Mouse (Mus musculus) gastrocnemius, adult 2 months (tissue): ENCODE data around the gene Tspan14. TPM values are rescaled to one million over a fixed set of nuclear protein-coding genes. Genes with fewer than 3 reads are reported as not detected.

Experiments
- DNase-seq: peaks from one replicate; pipeline ENCODE4 v3.0.0; 2022
- H3K27ac ChIP-seq: fragments of 200-600 bp; 2 replicates; pipeline ENCODE4 v1.8.1; 2022; ENCODE audit warnings: mild to moderate bottlenecking
- H3K4me3 ChIP-seq: fragments of 200-600 bp; 2 replicates; pipeline ENCODE4 v1.8.1; 2022; ENCODE audit warnings: mild to moderate bottlenecking, moderate library complexity
- CTCF ChIP-seq: fragments of 200-600 bp; IDR thresholded peaks from 2 replicates; pipeline ENCODE4 v1.8.1; 2022; ENCODE audit warnings: antibody characterized with exemption, mild to moderate bottlenecking, moderate library complexity
- intact Hi-C: fragments of 180-260 bp; cut with DNase I; formaldehyde crosslinking; loops from one replicate; pipeline ENCODE4 v1.15.1; 2025
- total RNA-seq, 2 experiments: library from RNA; stranded (reverse); gene quantifications; 2 replicates each; pipeline ENCODE4 v1.2.3; 2021

Gene Tspan14
- total RNA-seq, 2 experiments from 2014 or later = 11.0 to 16.8 TPM

DNA sequence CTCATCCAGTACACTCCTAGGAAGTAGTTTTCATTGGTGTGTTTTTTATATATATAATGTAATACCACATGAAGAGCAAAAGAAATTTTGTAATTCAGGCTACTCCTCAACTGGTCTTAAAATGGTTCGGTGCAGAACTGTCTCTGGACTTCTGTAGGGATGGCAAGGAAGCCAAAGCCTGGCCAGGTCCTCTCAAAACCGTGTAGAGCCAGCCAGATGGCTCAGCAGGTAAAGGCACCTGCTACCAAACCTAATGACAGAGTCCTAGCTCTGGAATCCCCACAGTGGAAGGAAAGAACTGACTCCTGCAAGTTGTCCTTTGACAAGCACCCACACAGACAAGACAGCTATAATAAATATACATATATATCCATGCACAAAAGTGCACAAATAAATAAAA, 24.2 kb downstream of the Tspan14 start:
- no peak overlapping the region for H3K4me3 ChIP-seq

DNA sequence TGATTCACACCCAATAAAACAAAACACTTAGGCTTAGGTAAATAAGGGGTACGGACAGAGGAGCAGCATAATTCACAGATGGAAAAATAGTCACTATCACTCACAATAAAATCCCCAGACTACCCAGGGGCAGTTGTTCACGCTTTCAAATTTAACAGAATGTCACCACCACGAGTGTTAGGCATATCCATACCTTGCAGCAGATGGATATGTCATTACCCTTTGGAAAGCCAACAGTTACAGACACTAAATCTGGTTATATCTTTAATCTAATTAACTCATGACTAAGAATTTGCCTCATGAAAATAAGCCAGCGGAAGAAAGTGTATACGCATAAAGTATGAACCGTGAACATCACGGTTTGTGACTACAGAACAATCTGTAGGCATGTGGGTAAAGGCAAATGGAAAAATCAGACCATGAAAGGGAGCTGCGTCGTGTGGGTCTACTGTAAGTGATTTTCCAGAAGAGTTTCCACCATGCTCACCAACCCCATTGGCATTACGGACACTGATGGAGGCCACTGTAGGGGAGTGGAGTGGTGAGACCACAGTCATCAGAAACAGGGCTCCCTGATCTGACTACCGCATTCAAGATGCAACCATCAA, 28.1 kb downstream of the Tspan14 start:
- intact Hi-C loops = no loop called here
- H3K4me3 ChIP-seq = no peak overlapping the region

More for the DNA sequence above, 24.2 kb downstream of the Tspan14 start:
- no peak for DNase-seq
- no peak for TF ChIP-seq CTCF
- intact Hi-C loops = no loop called here
- H3K27ac ChIP-seq = no peak overlapping the region

DNA sequence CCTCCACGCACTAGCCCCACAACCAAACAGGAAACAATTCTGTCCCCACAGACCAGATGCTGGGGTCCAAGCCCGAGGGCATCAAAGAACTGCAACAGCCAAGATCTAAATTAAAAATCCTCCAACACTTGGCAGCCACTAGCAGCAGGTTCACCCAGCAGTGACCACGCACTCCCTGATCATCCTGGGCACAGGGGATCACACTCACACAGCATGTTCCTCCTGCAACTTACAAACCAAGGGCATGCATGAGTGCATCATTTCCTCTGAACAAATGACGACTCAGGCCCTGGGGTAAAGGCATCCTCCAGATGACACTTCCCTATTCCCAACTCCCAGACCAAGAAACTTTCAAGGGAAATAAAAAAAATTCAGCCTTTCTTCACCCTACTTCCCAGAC, 29.6 kb downstream of the Tspan14 start:
- peak; percentile 13 for DNase-seq
- H3K4me3 ChIP-seq = no peak overlapping the region
- intact Hi-C loops = no loop called here
- no peak for TF ChIP-seq CTCF
- H3K27ac ChIP-seq = peak overlapping the region; percentile 31

More for the DNA sequence above, 28.1 kb downstream of the Tspan14 start:
- H3K27ac ChIP-seq = no peak overlapping the region
- no peak for TF ChIP-seq CTCF
- peak; percentile 2 for DNase-seq

DNA sequence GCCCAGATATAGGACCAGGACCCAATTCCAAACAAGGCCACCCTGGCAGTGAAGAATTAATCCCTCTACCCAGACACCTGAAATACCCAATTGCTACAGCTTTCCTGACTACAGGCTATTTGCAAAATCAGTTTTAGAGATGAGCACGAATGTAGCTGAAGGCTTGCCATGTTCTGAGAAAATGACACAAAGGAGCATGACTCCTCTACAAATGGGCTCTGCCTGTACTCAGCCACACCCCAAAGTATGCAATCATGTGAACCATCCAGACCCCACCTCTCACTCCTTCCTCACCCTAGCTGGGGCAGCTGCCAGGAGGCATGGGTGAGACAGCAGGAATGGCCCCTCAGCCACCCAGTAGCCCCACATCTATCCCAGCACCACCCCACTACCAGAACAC, 31.1 kb downstream of the Tspan14 start:
- peak; percentile 30 for DNase-seq
- H3K27ac ChIP-seq = 0 out of 2 replicates have a peak overlapping the region, but pooled peaks have one; percentile 24
- no peak overlapping the region for H3K4me3 ChIP-seq
- intact Hi-C loops = no loop called here
- no peak for TF ChIP-seq CTCF

DNA sequence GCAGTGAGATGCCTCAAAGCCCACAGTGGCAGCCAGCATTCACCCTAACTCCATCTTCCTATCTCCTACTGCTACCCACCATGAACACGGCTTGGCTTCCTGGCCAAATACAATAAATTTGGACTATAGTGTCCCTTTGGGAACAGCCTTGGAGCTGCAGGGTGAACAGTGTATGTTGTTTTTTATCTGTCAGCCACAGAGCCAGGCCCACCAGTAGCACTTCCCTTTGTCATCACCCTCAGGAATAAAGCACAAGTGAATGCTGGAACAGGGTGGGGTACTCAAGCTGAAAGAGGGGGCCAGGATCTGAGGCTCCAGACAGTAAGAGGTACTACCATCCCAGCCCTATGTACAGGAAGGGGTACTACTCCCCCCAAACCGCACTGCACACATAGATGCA, 31.6 kb downstream of the Tspan14 start:
- 0 out of 2 replicates have a peak overlapping the region, but pooled peaks have one; percentile 24 for H3K27ac ChIP-seq
- intact Hi-C loops = no loop called here
- DNase-seq = peak; percentile 9
- H3K4me3 ChIP-seq = no peak overlapping the region
- TF ChIP-seq CTCF = no peak

DNA sequence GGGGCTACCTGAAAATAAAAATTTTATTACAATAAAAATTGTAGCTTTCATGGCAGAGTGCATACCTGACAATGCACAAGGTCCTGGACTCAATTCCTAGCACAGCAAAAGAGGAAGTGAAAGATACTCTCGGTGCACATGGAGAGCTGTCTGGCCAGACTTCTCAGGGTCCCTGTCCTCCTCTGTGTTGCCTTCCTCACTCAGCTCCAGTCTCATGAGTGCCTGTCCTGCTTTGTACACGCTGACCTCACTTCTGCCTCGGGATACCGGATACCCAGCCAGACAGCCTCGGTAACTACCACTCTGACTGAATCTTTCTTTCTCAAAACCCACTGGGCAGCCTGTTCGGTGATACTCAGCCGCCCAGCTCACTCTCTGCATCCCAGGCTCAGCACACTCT, 33.3 kb downstream of the Tspan14 start:
- TF ChIP-seq CTCF = no peak
- no peak overlapping the region for H3K4me3 ChIP-seq
- intact Hi-C loops = no loop called here
- peak overlapping the region; percentile 44; the same call in 1 of the 2 replicates for H3K27ac ChIP-seq
- peak; percentile 31 for DNase-seq

DNA sequence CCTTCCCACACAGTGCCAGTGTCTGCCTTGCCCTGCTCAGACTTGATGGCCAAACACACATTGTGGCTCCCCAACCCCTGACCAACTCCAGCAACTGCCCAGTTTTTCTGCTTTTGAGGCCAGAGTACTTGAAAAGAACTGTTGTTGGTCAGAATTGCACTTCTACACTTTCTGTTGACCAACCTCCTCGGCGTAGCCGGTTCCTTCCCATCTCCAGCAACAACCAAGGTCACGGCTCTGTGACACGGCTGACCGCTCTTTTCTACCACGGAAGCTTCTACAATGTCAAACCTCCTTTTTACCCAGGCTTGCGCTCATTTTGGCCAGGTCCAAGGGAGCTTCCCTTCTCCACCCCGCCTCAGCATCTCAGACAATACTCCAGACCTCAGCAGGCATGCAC, 34.4 kb downstream of the Tspan14 start:
- no peak overlapping the region for H3K27ac ChIP-seq
- intact Hi-C loops = no loop called here
- TF ChIP-seq CTCF = no peak
- H3K4me3 ChIP-seq = no peak overlapping the region
- peak; percentile 15 for DNase-seq

DNA sequence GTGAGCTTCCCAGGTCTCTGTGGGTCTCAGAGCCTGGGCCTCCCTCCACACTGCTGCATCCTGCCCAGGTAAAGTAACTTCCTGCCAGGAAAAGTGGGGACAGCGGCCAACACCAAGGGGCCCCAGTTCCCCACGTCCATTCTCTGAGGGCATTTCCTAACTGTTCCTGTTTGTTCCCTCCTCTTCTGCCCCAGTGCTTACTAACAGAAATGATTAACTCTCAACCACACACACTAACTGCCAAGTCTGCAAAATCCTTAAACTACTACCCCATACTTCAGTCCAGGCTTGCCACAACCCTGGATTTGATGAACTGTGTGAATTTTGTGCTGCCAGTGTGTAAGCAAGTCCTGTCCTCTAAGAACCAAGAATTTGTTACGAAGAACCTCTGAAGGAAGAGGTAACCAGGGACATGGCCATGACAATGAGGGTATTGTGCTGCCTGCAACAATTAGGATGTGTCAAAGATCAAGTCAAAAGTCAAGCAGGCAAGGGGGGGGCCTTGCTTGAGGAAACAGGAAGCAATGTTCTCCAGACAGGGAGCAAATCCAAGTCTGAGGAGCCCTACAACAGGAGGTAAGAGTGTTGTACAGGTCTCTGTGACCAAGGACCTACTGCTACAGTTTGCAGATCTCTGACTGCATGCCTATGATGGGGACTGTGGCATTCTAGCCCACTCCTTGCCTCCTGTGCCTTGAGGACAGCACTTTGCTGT, 35.3 kb downstream of the Tspan14 start:
- H3K4me3 ChIP-seq = no peak overlapping the region
- H3K27ac ChIP-seq = peak overlapping the region; percentile 40
- intact Hi-C loops = no loop called here
- TF ChIP-seq CTCF = no peak
- peak; percentile 13 for DNase-seq

DNA sequence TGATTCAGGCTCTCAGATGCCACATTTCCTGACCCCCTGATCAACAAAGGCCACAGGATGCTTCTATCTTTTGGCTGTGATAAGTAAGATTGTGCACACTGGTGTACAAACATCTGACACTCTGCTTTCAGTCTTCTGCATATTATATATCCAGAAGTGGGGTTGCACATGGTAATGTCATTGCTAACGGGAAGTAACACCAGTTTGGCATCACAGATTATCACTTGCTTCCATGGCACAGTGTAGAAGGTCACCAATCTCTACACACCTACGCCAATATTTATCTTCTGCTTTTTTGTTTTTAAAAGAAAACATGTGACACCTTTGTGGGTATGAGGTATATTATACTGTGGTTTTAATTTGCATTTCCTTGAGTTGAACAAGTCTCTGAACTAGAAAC, 36.7 kb downstream of the Tspan14 start:
- no peak overlapping the region for H3K27ac ChIP-seq
- no peak for TF ChIP-seq CTCF
- intact Hi-C loops = no loop called here
- no peak overlapping the region for H3K4me3 ChIP-seq
- no peak for DNase-seq

DNA sequence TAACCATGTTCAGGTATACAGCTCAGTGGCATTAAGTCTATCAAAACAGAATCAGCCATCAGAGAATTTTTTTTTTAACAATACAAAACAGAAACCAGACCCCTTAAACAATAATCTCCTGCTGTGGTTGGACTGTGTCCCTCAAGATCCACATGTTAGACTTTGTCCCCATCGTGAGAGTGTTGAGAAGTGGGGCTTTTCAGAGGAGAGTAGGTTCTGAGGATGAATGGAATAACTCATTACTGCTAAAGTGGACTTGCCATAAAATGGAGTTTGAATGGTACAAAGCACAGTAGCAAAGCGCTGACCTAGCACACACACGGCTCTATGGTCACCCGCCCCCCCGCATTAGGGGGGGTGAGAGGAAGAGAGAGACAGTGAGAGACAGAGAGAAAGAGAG, 37.7 kb downstream of the Tspan14 start:
- DNase-seq = no peak
- H3K4me3 ChIP-seq = no peak overlapping the region
- intact Hi-C loops = no loop called here
- peak overlapping the region; percentile 66 for H3K27ac ChIP-seq
- no peak for TF ChIP-seq CTCF

DNA sequence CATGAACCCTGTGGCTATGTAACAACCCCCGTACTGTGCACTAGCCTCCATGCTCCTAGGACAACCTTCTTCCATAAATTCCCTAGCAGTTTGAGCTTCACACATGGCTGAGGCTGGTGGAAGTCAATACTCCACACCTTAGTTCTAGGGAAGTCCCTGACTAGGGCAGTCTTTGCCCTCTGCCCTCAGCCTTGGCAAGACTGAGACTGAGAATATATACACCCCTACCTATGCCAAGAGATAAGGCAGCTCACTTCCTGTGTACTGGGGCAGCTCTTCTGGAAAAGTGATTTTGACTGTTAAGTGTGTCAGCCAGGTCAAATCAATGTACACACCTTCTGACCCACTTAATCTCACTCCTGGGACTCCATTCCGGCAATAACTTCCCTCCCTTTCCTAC, 39.6 kb downstream of the Tspan14 start:
- DNase-seq = peak; percentile 11
- no peak for TF ChIP-seq CTCF
- Histone ChIP-seq H3K4me3 (no peak overlapping the region), H3K27ac (peak overlapping the region; percentile 66)
- intact Hi-C loops = no loop called here

DNA sequence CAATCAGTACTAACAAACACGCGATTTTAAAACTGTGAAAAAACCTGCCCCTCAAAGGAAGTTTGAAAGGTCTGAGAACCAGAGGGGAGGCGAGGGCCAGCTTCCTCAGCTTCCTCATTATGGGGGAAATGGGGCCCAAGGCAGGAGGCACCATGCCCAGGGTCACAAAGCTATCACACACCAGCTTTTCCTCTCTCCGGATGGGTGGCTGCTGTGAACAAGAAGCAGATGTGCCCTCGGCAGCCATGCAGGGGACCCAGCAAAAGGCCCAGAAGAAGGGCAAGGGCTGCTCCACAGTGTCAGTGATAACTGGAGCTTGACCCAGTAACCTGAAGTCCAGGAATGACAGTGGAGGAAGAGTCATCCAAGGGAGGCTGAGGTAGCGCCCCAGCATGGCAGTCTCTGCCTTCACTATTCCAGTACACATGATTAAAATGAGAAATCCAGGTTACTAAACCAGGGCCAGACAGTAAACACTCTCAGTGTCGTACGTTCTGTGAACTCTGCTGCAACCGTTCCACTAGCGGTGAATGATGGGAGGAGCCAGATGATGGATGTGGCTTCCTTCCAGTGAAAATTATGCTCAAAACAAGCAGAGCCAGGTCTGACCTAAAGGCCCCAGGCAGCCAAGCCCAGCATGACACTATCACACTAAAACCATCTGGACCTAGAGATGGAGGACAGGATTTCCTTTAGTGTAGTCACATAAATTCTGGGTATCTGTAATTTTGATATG, 42.1 kb downstream of the Tspan14 start:
- Histone ChIP-seq H3K4me3 (no peak overlapping the region), H3K27ac (peak overlapping the region; percentile 68)
- intact Hi-C loops = no loop called here
- no peak for DNase-seq
- no peak for TF ChIP-seq CTCF

DNA sequence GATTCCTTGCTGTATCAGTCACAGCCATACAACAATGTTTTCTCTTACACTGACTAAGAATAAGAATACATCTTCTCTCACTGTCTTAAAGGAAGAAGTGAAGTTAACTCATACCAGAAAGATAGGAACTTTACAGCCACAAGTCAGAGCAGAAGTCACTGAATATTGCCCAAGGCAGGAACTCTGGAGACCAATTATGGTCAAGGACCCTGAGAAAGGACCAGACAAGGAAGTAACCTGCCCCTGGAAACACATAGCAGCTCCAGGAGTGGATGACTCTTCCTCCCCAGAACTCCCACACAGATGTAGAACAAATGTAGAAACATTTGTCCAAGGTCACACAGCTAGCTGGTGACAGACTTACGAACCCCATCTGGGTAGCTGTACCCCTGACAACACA, 45.4 kb downstream of the Tspan14 start:
- H3K27ac ChIP-seq = no peak overlapping the region
- no peak overlapping the region for H3K4me3 ChIP-seq
- intact Hi-C loops = no loop called here
- DNase-seq = no peak
- TF ChIP-seq CTCF = no peak
